25 mouse cellular contexts compared by ENCODE assay signal in genomic region chr8:113489436-113490107, GRCm38 (mm10).
DNase-seq lines count a peak whose midpoint lies in the region; ATAC-seq and TF ChIP-seq lines count a peak whose summit lies in the region.
"Had no signal": no experiment of that assay in that cellular context is flagged by ENCODE, and none has a peak within 500 bp of the region (broad histone marks: within the 10 kb centered on the region; RNA-seq: fewer than 3 reads in every experiment).

No protein-coding gene starts in this region.

- ATAC-seq in forebrain, postnatal 0 days = no peak
- no peak for ATAC-seq in forebrain, embryonic 14.5 days
- no peak for ATAC-seq in midbrain, postnatal 0 days (ENCODE audit: low FRiP score)
- ATAC-seq in midbrain, embryonic 16.5 days = no peak
- ATAC-seq: forebrain, embryonic 15.5 days; intestine, embryonic 15.5 days had no signal

- no peaks in the 10 kb centered on the region for H3K36me3 ChIP-seq in forebrain, postnatal 0 days (ENCODE audit: insufficient read depth)
- H3K36me3 ChIP-seq in forebrain, embryonic 14.5 days (ENCODE audit: control insufficient read depth, insufficient read depth, low read length) = no peaks in the 10 kb centered on the region
- no peaks in the 10 kb centered on the region for H3K36me3 ChIP-seq in midbrain, postnatal 0 days (ENCODE audit: insufficient read depth, low read length)
- H3K36me3 ChIP-seq in midbrain, embryonic 16.5 days (ENCODE audit: control insufficient read depth, insufficient read depth, low read length) = no peaks in the 10 kb centered on the region
- H3K36me3 ChIP-seq: forebrain, embryonic 15.5 days; G1E; heart, embryonic 12.5 days; heart, embryonic 15.5 days; intestine, embryonic 15.5 days had no signal

- DNase-seq in forebrain, postnatal 0 days = peak; percentile 46
- DNase-seq in forebrain, embryonic 14.5 days (ENCODE audit: low spot score) = no peak
- no peak for DNase-seq in layer of hippocampus, adult 2 months (ENCODE audit: low spot score in 2 of 2)
- DNase-seq in layer of hippocampus, postnatal 10 days (ENCODE audit: low spot score in 2 of 2) = no peak
- no peak for DNase-seq in midbrain, postnatal 0 days (ENCODE audit: low spot score)
- DNase-seq in brain, embryonic 14.5 days (ENCODE audit: low read depth) = peak; percentile 28
- DNase-seq in MN1 (ENCODE audit: low spot score) = no peak
- DNase-seq: adrenal gland, adult 2 months; adrenal gland, postnatal 14 days; cerebellum, adult 11-12 months; cerebellum, adult 8-10 months; cerebellum, postnatal 10 days; cerebellum, postnatal 36 days; gastrocnemius, postnatal 14 days; heart, adult 11 months; heart, postnatal 14 days; heart, postnatal 4 days; kidney, adult 11 months had no signal

- H3K4me3 ChIP-seq in forebrain, postnatal 0 days (ENCODE audit: low read depth, low read length) = no peak overlapping the region
- no peak overlapping the region for H3K4me3 ChIP-seq in forebrain, embryonic 14.5 days (ENCODE audit: low read depth, low read length)
- H3K4me3 ChIP-seq in layer of hippocampus, adult 2 months = no peak overlapping the region
- H3K4me3 ChIP-seq in midbrain, postnatal 0 days (ENCODE audit: low read depth, low read length) = no peak overlapping the region
- no peak overlapping the region for H3K4me3 ChIP-seq in midbrain, embryonic 16.5 days (ENCODE audit: low read depth, low read length)
- H3K4me3 ChIP-seq: forebrain, embryonic 15.5 days; heart, embryonic 12.5 days; heart, embryonic 15.5 days; intestine, embryonic 15.5 days had no signal

- no peaks in the 10 kb centered on the region for H3K4me1 ChIP-seq in forebrain, postnatal 0 days (ENCODE audit: insufficient read depth)
- H3K4me1 ChIP-seq in forebrain, embryonic 14.5 days (ENCODE audit: control insufficient read depth, insufficient read depth, low read length) = no peaks in the 10 kb centered on the region
- H3K4me1 ChIP-seq in midbrain, postnatal 0 days (ENCODE audit: insufficient read depth, low read length) = no peaks in the 10 kb centered on the region
- no peaks in the 10 kb centered on the region for H3K4me1 ChIP-seq in midbrain, embryonic 16.5 days (ENCODE audit: control insufficient read depth, insufficient read depth, low read length)
- H3K4me1 ChIP-seq: forebrain, embryonic 15.5 days; heart, embryonic 12.5 days; heart, embryonic 15.5 days; intestine, embryonic 15.5 days had no signal

- no peak overlapping the region for H3K9ac ChIP-seq in forebrain, postnatal 0 days
- H3K9ac ChIP-seq in forebrain, embryonic 14.5 days (ENCODE audit: low read length) = no peak overlapping the region
- H3K9ac ChIP-seq in midbrain, postnatal 0 days (replicated peaks; ENCODE audit: low read length, poor library complexity, severe bottlenecking) = no peak overlapping the region
- H3K9ac ChIP-seq in midbrain, embryonic 16.5 days (ENCODE audit: low read depth, low read length) = no peak overlapping the region
- H3K9ac ChIP-seq: forebrain, embryonic 15.5 days; heart, embryonic 12.5 days; heart, embryonic 15.5 days; hindbrain, embryonic 14.5 days; intestine, embryonic 15.5 days had no signal

- peak; percentile 62 for TF ChIP-seq CTCF in forebrain, postnatal 0 days (IDR thresholded peaks at IDR 0.05; ENCODE audit: low read depth)
- TF ChIP-seq CTCF in layer of hippocampus, adult 2 months (conservative IDR thresholded peaks at IDR 0.05) = peak; percentile 60
- peak; percentile 76 for TF ChIP-seq CTCF in midbrain, postnatal 0 days (IDR thresholded peaks at IDR 0.05)
- TF ChIP-seq CTCF in brain, embryonic 14.5 days (IDR thresholded peaks at IDR 0.05; ENCODE audit: borderline replicate concordance, extremely low read depth, insufficient read depth, insufficient read length) = no peak

- no peaks in the 10 kb centered on the region for H3K27me3 ChIP-seq in forebrain, postnatal 0 days (ENCODE audit: insufficient read depth, low read length)
- no peaks in the 10 kb centered on the region for H3K27me3 ChIP-seq in forebrain, embryonic 14.5 days (replicated peaks; ENCODE audit: control insufficient read depth, insufficient read depth, low read length)
- no peaks in the 10 kb centered on the region for H3K27me3 ChIP-seq in midbrain, postnatal 0 days (ENCODE audit: insufficient read depth, low read length)
- no peaks in the 10 kb centered on the region for H3K27me3 ChIP-seq in midbrain, embryonic 16.5 days (ENCODE audit: control insufficient read depth, insufficient read depth, low read depth, low read length)
- H3K27me3 ChIP-seq: forebrain, embryonic 15.5 days; heart, embryonic 12.5 days; heart, embryonic 15.5 days; intestine, embryonic 15.5 days had no signal

- H3K27ac ChIP-seq in forebrain, postnatal 0 days (ENCODE audit: low read depth, low read length) = no peak overlapping the region
- H3K27ac ChIP-seq in forebrain, embryonic 14.5 days (ENCODE audit: low read depth, low read length) = no peak overlapping the region
- H3K27ac ChIP-seq in layer of hippocampus, adult 2 months = no peak overlapping the region
- H3K27ac ChIP-seq in midbrain, postnatal 0 days (ENCODE audit: low read depth, low read length) = no peak overlapping the region
- H3K27ac ChIP-seq in midbrain, embryonic 16.5 days (ENCODE audit: low read length) = no peak overlapping the region
- H3K27ac ChIP-seq: forebrain, embryonic 15.5 days; heart, embryonic 15.5 days; hindbrain, embryonic 14.5 days; intestine, embryonic 15.5 days had no signal

- no peak overlapping the region for H3K4me2 ChIP-seq in forebrain, postnatal 0 days (ENCODE audit: low read depth)
- H3K4me2 ChIP-seq in forebrain, embryonic 14.5 days (ENCODE audit: low read length) = no peak overlapping the region
- no peak overlapping the region for H3K4me2 ChIP-seq in midbrain, postnatal 0 days (ENCODE audit: low read depth, low read length, poor library complexity, severe bottlenecking)
- H3K4me2 ChIP-seq in midbrain, embryonic 16.5 days (ENCODE audit: low read length) = no peak overlapping the region
- H3K4me2 ChIP-seq: forebrain, embryonic 15.5 days; heart, embryonic 12.5 days; heart, embryonic 15.5 days; hindbrain, embryonic 14.5 days; intestine, embryonic 15.5 days had no signal

- no peaks in the 10 kb centered on the region for H3K9me3 ChIP-seq in forebrain, postnatal 0 days (ENCODE audit: low read length)
- no peaks in the 10 kb centered on the region for H3K9me3 ChIP-seq in forebrain, embryonic 14.5 days (replicated peaks; ENCODE audit: control insufficient read depth, low read length)
- no peaks in the 10 kb centered on the region for H3K9me3 ChIP-seq in midbrain, postnatal 0 days (ENCODE audit: low read length)
- H3K9me3 ChIP-seq in midbrain, embryonic 16.5 days (replicated peaks; ENCODE audit: control insufficient read depth, low read length, poor library complexity, severe bottlenecking) = no peaks in the 10 kb centered on the region
- H3K9me3 ChIP-seq: forebrain, embryonic 15.5 days; heart, embryonic 15.5 days; intestine, embryonic 15.5 days had no signal

- no peak for TF ChIP-seq POLR2A in brain, embryonic 14.5 days (IDR thresholded peaks at IDR 0.05; ENCODE audit: borderline replicate concordance, extremely low read depth, insufficient read depth, insufficient read length, poor library complexity, severe bottlenecking)

- WGBS in forebrain, postnatal 0 days = 79% methylated on average over 2 of the region's 2 CpGs
- 74% methylated on average over 2 of the region's 2 CpGs for WGBS in forebrain, embryonic 14.5 days
- WGBS in midbrain, postnatal 0 days = 82% methylated on average over 2 of the region's 2 CpGs
- WGBS in midbrain, embryonic 16.5 days = 82% methylated on average over 2 of the region's 2 CpGs

Comparison
In these comparisons a context has a peak if more than half of its experiments do, and no peak if none do; other contexts are left out.
1. DNase-seq: peak in forebrain, postnatal 0 days (single experiment) and brain, embryonic 14.5 days (single experiment); none in forebrain, embryonic 14.5 days (single experiment), layer of hippocampus, adult 2 months (0 of 2), layer of hippocampus, postnatal 10 days (0 of 2), midbrain, postnatal 0 days (single experiment) and MN1 (single experiment).